Mouse (Mus musculus) right cerebral cortex, postnatal 4 days (tissue): Measurements from ENCODE around the gene Mpdz.

Experiments used
- DNase-seq: peaks from one replicate; pipeline ENCODE4 v3.0.0-alpha.2; 2022

The Mpdz gene

DNA sequence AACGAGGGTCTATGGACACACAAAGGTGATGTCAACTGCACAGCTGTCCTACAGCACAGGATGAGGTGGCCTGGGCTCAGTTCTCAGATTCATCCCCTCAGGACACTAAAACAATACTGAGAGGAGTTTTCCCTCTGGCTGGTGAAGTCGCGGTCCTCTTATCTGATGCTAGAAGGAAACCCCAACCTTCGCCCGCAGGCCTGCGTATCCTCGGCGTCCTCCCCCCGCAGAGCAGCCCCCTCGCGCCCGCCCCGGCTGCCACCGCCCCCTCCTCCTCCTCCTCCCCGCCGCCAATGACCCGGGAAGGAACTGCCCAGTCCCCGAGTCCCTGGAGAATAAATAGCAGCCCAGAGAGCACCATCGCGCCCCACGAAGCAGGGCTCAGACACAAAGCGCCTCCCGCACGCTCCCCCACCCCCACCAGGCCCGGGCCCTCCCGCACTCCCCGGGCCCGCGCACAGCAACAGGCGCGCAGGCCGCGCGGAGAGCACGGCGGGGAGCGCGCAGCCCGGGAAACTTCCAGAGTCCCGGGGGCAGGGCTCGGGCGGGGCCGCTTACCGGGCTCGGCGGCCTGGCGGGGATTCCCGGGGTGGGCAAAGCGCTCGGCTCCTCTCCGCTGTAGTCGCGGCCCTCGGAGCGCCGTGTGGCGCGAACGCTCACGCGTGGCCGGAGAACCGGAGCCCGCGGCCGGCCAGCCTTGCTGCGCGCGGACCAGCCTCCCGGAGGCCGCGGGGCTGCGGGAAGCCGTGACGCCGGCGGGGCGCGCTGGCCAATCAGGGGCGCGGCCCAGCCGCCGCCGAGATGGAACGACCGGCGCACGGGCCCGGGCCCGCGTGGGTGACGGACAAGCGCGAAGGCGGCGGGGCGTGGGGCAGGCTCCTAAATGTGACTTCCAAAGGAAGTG lies at the start of gene Mpdz:
TSS of gene Mpdz (minus strand) at position 738 of the 904 bp plus-strand sequence.
- peak; percentile 64 for DNase-seq

DNA sequence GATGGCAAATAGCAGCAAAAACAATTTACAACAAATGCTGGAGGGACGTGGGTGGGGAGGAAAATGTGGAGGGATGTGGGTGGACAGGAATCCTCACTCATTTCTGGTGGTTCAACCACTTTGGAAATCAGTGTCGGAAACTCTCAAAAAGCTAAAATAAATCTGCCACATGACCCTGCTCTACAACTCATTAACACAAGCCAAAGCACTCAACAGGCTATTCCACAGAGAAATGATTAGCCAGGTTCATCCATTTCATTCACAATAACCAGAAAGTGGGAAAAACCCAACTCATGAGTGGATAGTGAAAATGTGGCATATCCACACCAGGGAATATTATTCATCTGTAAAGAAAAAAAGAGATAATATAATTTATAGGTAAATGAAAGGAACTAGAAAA lies 47.9 kb upstream of the Mpdz start:
- no peak for DNase-seq

DNA sequence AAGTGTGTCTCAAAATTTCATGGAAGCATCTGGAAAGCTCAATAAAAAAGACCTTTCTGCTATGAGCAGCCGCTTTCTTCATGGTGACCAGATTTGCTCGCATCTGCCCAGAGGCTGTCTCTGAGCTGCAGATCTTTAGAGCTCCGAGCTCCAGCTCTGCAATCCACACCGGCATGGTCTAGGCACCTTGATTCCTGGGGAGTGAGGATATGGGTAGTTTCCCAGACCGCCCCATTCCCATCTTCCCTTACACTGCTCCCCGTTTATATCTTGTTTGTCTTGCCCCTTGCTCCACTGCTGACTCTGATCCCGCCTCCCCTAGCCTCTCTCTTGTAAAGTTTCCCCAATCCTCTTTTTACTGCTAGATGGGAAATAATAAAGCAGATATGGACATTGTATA lies 42.0 kb upstream of the Mpdz start:
- DNase-seq: no peak

DNA sequence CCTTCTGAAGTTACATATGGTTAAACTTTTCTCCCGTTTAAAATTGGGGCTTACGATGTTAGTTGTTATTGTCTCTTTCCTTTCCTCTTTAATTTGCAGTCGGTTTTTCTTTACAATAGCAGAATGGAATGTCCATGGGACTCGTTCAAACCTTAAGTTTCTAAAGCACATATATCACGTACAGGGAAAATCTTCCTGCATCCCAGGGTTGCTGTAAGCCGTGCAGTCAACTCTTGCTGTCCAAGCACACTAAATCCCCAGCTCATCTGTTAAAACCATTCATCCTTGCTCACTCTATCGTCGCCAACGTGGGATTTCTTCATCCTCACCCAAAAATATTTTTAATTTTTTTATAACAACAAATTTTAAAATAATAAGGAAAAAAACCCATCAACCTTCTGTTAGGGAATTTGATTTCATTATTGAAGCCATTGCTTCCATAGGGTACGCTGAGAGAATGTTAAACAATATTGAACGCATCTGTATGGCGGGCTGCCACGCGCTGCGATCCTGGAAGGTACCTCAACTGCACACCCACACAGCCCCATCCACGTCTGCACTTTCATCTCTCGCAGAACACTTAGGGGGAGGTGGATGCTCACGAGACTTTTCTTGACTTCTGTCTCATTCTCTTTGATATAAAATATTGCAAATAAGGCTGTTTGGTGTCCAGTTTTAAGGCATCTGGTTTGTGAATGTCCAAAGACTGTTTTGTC lies 41.4 kb upstream of the Mpdz start:
- no peak for DNase-seq

DNA sequence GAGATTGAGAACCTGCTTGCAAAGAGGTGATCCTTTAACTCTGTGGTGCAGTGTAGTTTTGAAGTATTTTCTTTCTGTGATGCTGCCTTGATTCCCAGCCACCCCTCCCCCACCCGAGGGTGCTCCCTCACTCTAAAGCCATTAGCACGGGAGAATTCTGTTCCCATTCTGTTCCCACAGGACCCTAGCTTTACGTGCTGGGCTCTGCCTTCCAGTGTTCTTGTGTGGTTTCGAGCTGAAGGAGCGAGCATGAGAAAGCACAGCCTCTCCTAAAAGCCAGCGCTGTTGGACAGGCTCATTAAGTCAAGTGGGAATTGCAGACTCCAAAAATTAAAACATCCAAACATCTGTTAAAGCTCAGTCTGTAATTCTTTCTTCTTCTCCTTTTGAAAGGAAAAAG lies 40.5 kb upstream of the Mpdz start:
- DNase-seq: no peak

DNA sequence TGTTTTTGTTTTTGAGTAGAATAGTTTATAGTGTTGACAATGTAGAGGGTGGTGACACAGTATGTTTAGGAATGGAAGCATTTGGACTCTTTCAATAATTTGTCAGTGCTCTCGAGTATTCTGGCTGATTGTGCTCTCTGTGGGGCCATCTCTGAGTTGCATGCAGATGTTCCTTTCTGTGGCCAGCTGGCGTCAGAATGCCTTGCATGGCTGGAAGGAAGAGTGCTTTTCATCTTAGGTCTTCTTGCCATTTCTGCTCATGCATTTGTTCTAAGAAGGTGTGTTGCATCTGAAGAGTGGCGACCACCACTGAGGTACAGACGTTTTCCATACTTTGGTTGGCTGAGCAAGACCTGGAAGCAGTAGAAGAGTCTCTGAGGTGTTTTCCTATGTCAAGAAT lies 24.2 kb upstream of the Mpdz start:
- DNase-seq: no peak

DNA sequence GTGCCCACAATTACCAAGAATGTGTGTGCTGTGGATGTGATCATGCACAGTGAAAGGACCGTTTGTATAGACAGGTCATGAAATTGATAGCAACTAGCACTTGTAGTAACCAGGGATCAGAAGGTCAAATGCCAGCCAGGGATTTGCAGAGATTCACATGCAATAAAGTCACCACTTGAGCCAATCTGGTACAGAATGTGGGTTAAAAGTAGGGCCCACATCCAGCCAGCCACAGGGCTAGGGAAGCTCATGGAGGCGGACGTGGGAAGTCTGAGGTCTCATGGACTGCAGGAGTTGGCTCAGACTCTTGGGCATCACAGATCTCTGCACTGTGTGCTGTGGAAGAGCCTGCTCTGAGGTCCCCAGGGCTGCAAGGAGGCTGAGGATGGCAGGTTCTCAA lies 22.6 kb upstream of the Mpdz start:
- DNase-seq: no peak

DNA sequence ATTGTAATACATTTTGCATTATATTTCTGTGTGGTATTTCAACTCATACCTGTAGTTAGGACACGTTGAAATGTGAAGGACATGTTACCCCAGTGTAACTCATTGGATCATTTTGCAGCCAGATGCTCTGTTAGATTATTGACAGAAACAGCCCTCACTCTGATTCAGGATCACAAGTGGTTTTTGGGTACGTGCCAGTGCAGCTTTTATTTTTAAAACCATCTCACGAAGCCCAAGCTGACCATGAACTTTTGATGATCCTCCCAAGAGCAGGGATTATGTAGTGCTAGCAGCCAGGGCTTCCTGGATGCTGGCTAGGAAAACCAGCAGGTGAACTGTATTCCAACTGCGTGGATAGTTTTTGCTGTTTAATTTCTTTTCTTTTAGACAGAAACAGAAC lies 19.6 kb upstream of the Mpdz start:
- DNase-seq: no peak

DNA sequence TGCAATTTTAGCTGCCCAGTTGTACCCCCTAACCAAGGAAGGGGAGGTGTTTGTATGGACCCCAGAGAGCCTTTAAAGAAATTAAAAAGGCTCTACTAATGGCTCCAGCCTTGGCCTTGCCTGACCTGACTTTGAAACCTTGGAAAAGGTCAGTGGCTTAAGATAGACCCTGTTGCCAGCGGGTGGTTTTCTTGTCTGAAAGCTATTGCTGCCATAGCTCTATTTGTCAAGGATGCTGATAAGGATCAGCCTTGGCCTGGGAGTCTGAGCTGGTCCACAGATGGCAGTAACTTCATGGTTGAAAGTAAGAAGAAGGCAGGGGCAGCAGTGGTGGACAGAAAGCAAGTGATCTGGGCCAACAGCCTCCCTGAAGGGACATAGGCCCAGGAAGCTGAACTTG lies 16.3 kb upstream of the Mpdz start:
- no peak for DNase-seq

DNA sequence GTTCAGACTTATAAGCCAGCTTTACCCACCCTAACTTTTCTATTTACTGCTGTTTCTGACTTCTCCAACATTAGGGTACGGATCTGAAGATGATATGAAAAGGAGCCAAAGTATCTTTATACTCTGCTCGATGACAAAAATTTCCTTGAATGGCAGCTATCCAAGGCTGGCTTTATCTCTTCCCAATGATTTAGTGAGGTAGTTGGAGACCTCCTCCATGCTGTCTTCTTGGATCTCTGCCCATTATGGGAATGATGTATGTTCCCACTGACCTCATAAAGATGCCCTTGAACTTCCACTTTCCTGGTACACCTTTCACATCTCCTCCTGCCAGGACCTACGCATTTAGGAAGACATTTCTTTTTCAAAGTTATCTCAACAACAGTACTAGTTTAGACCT lies 11.2 kb upstream of the Mpdz start:
- no peak for DNase-seq

DNA sequence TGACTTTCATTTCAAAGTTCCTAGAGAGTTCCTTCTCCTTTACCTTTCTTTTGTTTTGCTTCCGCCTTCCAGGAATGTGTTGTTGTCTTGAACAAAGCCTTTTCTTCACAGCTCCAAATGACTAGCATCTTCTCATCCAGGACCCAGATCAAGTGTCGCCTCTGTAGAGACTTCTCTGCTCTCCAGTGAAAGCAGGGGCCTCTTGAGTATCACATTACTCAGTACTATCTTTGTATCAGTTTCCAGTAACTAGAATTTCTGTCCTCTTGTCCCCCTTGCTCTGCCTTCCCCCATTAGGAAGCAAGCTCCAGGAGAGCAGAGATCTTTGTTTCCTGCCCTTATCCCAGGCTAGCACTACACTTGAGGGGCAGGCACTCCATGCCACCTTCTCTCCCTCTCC lies 9.6 kb upstream of the Mpdz start:
- DNase-seq: no peak

DNA sequence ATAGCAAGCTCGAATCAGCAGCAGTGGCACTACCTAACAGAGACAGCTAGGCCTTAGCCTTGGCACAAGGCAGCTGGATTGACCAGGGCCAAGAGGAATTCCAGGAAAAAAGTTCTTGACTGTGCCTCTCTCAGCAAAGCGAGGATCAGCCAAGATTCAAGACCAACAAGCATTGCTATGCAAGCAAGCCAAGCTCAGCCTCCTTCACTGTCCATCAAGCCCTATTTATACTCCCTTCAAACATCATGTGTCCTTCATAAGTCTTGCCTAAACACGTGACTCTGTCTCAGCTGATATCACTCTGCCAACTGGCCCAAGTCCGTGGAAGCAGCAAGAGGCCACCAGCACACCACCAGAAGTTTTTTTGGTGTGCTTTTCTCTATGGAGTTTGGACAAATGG lies 6.8 kb upstream of the Mpdz start:
- DNase-seq: no peak

DNA sequence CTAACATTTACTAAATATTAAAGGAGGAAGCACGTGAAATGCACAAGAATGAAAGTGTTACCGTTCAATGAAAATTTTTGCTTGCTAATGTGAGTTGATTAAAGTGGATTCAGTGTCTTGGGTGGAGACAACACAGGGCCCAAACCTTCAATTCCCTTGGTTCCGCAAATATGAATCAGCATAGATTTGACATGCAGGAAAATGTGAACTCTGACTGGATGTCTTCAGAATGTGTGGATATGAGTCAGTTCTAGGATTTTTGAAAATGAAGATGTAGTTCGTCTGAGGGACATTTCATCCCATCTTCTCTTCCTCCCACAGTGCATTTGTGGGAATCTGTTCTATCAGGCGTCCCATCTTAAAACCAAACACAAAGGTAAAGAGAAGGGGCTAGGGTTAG lies 951 bp upstream of the Mpdz start:
- DNase-seq: no peak

DNA sequence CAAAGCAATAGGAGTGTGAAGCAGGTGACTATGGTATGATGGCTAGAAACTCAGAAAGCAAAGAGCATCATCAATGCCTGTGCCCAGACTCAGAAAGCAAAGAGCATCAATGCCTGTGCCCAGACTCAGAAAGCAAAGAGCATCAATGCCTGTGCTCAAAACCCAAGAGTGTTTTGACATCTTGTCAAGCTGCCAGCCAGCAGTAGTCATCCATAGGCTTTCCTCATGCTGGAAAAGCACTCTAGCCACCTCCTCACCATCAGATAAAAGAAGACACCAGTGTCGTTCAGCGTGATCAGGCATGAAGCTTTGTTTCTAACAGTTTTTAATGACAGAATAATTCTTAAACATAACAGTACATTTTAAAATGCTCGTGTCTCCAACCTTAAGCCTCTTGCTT lies 8.7 kb downstream of the Mpdz start:
- no peak for DNase-seq

DNA sequence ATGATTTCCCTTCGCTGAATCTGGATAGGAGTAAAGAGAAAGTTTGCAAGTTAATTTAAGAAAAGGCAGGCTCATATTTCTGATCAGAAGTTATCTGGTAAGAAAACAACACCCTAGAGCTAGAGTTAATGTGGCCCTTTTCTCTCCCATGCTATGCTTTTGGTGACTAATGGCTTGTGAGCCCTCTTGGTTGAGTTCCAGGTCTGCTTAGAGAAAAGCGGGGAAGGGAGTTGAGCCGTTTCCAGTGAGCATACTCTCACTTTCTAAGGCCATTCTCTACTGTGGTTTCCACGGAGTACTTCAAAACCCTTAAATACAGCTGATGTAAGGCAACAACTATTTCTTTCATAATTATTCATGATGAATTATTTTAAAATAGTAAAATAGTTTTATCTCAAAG lies 11.8 kb downstream of the Mpdz start:
- DNase-seq: no peak

DNA sequence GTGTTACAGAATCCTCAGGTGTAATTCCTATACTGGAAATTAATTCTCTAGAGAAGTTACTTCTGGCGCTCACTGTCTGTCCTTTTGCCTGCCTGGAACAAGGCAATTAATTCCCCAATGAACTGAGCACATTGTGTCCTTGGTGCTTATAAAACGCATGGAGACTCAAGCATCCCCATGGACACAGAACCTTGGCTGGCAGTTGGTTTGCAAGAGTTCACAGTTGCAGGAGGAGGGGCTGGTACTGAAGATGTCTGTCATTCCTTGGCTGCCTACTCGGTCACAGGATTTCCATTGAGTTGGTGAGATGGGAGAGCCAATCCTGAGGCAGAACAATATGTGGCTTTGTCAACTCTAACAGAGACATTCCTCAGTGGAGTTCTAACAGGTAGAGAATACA lies 12.5 kb downstream of the Mpdz start:
- no peak for DNase-seq

DNA sequence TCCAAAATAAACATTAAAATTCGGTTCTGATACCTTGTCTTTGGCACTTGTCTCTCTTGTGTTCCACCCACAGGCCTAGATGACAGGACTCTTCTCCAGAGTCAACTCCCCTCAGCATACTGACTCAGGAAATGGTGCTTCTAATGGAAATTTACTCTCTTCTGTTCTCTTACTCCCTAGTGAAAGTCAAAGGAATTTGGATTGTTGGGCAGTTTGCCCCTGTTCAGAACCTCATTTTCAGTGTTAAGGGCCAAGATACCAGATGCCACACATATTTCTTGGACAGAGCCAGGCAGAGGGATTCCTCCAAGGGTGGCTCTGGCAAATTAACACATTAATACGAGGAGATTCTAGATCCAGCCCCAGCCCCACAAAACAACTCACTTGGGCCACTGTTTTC lies 12.9 kb downstream of the Mpdz start:
- no peak for DNase-seq

DNA sequence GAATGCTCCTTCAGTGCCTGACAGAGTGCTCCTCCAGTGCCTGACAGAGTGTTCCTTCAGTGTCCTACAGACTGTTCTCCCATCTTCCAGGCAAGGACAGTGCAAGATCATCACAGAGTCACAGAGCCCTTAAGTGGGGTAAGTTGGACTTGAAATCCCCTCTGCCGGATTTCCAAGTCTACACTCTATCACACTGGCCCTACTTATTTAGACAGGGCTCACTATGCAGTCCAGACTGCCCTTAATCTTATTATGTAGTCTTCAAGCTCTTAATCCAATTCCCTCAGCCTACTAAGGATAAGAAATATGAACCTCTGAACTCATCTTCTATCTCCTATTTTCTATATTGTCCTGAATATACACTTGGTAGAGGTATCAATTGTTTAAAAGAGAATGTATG lies 19.1 kb downstream of the Mpdz start:
- no peak for DNase-seq

DNA sequence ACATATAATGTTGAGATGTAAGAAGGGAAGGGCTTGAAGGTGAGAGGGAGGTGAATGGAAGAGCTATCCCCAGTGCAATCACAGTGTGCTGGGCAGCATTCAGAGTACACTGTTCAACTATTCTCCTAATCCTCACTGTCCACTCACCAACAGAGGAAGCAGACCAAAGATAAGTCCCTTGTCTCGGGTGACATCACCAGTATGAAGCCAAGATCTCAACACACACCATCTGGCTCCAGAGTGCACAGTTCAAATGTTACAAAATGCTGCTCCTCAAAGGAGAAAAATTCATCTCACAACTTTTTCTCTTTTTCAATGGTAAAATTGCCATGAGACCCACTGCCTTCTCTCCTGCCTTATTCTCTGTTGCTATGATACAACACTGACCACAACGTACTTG lies 21.0 kb downstream of the Mpdz start:
- no peak for DNase-seq

DNA sequence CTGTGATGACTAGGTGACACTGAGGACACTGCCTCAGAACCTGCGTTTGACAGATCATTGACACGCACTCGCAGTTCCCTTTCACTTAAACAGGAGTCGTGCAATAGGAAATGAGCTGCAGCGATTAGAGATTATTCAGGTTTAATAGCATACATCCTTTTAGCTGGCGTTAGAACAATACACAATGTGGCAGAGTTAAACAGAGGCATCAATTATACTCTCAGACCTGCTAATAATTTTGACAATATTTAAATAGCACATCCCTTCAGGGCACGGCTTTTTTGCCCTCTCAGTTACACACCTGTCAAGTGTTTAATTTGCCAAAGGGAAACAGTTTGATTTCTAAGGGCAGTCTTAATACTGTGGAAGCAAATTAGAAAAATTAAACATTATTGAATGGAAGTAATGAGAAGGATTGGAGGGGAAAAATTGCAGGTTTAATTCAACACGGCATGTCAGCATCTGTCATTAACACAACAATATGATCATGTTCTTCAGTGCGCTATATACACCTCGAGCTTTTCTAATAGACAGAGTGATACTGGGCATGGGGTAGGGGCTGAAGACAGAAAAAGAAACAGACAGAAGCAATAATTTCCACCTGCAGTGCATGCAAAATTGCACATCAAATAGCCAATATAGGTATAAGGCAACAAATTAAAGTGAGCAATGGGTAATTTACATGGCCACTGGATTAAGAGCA lies 27.1 kb downstream of the Mpdz start:
- DNase-seq: no peak

DNA sequence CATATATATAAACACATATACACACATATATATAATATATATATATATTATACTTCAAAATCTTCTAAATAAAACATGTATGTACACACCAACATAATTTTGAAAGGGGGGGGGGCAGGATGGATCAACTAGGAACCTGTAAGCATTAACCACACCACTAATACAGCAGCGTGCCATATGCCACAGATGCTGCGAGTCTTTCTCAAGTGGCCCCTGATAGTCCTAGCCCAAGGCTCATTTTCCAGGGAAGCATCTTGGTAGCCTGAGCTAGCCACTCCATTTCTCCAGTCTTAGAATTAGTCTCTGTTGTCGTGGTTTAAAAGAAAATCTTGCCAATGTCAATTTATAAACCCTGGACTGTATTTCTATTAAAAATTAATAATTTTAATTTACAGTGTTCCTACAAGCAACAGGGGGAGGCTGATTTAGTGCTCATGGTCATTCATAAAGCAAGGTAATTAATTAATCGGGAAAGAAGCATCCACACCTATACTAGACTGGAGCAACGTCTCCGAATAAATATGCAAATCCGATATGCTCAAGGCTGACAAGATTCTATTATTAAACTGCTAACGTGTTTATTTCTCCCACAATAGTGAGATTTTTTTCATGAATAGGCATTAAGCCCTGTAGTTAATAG lies 27.8 kb downstream of the Mpdz start:
- DNase-seq: no peak

DNA sequence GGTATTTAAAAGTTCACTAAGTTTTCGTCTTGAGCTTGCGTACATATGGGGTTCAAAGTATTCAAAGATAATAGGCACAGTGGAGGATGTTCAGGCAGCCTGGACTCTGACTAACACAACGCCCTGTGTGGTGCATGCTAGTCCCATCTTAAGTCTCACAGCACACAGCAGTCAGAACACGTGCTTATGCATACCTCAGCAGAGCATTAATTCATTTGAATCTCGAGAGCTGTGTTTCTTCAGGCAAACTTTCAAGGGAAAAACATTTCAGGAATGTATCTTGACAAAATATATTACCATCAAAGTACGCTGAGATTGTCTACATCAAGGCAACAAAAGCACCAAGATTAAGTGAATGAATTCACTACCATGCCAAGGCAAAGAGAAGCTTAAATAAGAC lies 45.7 kb downstream of the Mpdz start:
- DNase-seq: no peak

DNA sequence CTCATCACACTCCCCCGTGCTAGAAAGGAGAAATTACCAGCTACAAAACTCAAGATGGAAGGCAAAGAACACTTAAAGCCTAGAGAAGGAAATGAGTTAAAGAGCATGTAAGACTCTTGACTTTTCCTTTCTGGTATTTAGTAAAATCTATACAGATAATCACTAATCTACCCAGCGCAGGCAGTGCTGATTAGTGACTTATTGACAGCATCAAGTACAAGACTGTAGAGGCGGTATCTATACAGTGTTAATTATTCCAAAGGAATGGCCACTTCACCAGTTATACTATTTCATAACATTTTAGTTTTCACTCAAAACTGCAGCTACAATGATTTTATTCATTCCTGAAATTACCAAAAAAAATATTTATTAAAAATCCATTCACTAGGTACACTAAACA lies 49.7 kb downstream of the Mpdz start:
- no peak for DNase-seq
